Mouse (Mus musculus) right cerebral cortex, postnatal 10 days (tissue): ENCODE data around the gene Adgra1.

Experiments used
- DNase-seq, 2 experiments: peaks; one replicate each; pipeline ENCODE4 v3.0.0; 2021; ENCODE audit warnings: low spot score in 2 of 2

Gene Adgra1

GRCm38 (mm10) chr7:139834036-139834435, at the start of gene Adgra1:
Gene Adgra1, plus strand, starts transcription at chr7:139834174.
- DNase-seq = peak; percentile 95 to 96

- DNase-seq = no peak
Measured at GRCm38 (mm10) chr7:139787382-139787781, 46.6 kb upstream of the Adgra1 start.

GRCm38 (mm10) chr7:139788927-139789326, 45.0 kb upstream of the Adgra1 start:
- no peak for DNase-seq

GRCm38 (mm10) chr7:139789718-139790117, 44.3 kb upstream of the Adgra1 start:
- no peak for DNase-seq

- peak in 1 of 2 experiments; percentile 48 for DNase-seq
Measured at GRCm38 (mm10) chr7:139791601-139792000, 42.4 kb upstream of the Adgra1 start.

- DNase-seq = no peak
Measured at GRCm38 (mm10) chr7:139795004-139795605, 38.9 kb upstream of the Adgra1 start.

- DNase-seq = no peak
Measured at GRCm38 (mm10) chr7:139797186-139798109, 36.5 kb upstream of the Adgra1 start.

- DNase-seq = peak; percentile 60 to 67
Measured at GRCm38 (mm10) chr7:139806175-139806601, 27.8 kb upstream of the Adgra1 start.

- DNase-seq = no peak
Measured at GRCm38 (mm10) chr7:139810036-139810435, 23.9 kb upstream of the Adgra1 start.

GRCm38 (mm10) chr7:139811706-139812105, 22.3 kb upstream of the Adgra1 start:
- DNase-seq = no peak

- DNase-seq = no peak
Measured at GRCm38 (mm10) chr7:139813577-139814207, 20.3 kb upstream of the Adgra1 start.

GRCm38 (mm10) chr7:139822301-139823010, 11.5 kb upstream of the Adgra1 start:
- no peak for DNase-seq

- DNase-seq = no peak
Measured at GRCm38 (mm10) chr7:139827687-139828086, 6.3 kb upstream of the Adgra1 start.

- DNase-seq = no peak
Measured at GRCm38 (mm10) chr7:139833532-139833931, 442 bp upstream of the Adgra1 start.

GRCm38 (mm10) chr7:139835140-139836131, 1.5 kb downstream of the Adgra1 start:
- DNase-seq = peak; percentile 76 to 79

GRCm38 (mm10) chr7:139840443-139841168, 6.6 kb downstream of the Adgra1 start:
- no peak for DNase-seq

GRCm38 (mm10) chr7:139842397-139842796, 8.4 kb downstream of the Adgra1 start:
- DNase-seq = no peak

- no peak for DNase-seq
Measured at GRCm38 (mm10) chr7:139843140-139843539, 9.2 kb downstream of the Adgra1 start.

- no peak for DNase-seq
Measured at GRCm38 (mm10) chr7:139843776-139844175, 9.8 kb downstream of the Adgra1 start.

- no peak for DNase-seq
Measured at GRCm38 (mm10) chr7:139845101-139845500, 11.1 kb downstream of the Adgra1 start.
